Mouse (Mus musculus) midbrain, embryonic 16.5 days (tissue): ENCODE results near the gene Mrps10. TPM values are rescaled to one million over a fixed set of nuclear protein-coding genes. Genes with fewer than 3 reads are reported as not detected.
"Not testable (repeated sequence)": the region's sequence is repeated elsewhere in the genome, so short reads cannot be mapped to it uniquely, and the experiment has no call there.

Experiments used
- ATAC-seq: fragments of 200-750 bp; cut with Nextera tagmentation; 2 replicates; pipeline ENCODE4 v1.8.0; 2017; ENCODE audit warnings: moderate TSS enrichment
- H3K27ac ChIP-seq: fragments of 300-500 bp; sonication (generic); 2 replicates; pipeline ENCODE4 v1.5.1; 2014; ENCODE audit warnings: mild to moderate bottlenecking, low read length, mixed read lengths
- H3K27me3 ChIP-seq: fragments of 300-500 bp; sonication (generic); 2 replicates; pipeline ENCODE4 v1.6.1; 2014; ENCODE audit warnings: low read depth, low read length, mixed read lengths; ENCODE audit not compliant: control insufficient read depth, insufficient read depth
- H3K36me3 ChIP-seq: fragments of 300-500 bp; sonication (generic); 2 replicates; pipeline ENCODE4 v1.6.1; 2014; ENCODE audit warnings: mild to moderate bottlenecking, low read length, moderate library complexity, mixed read lengths; ENCODE audit not compliant: control insufficient read depth, insufficient read depth
- H3K4me1 ChIP-seq: fragments of 300-500 bp; sonication (generic); 2 replicates; pipeline ENCODE4 v1.6.1; 2014; ENCODE audit warnings: mild to moderate bottlenecking, low read length, mixed read lengths; ENCODE audit not compliant: control insufficient read depth, insufficient read depth
- H3K4me2 ChIP-seq: fragments of 300-500 bp; sonication (generic); 2 replicates; pipeline ENCODE4 v1.6.1; 2014; ENCODE audit warnings: mild to moderate bottlenecking, low read length, mixed read lengths
- H3K4me3 ChIP-seq: fragments of 300-500 bp; sonication (generic); 2 replicates; pipeline ENCODE4 v1.5.1; 2014; ENCODE audit warnings: low read depth, mild to moderate bottlenecking, low read length, moderate library complexity, mixed read lengths
- H3K9ac ChIP-seq: fragments of 300-500 bp; sonication (generic); 2 replicates; pipeline ENCODE4 v1.6.1; 2014; ENCODE audit warnings: low read depth, low read length, mixed read lengths
- H3K9me3 ChIP-seq: fragments of 300-500 bp; sonication (generic); replicated peaks from 2 replicates; pipeline ENCODE4 v1.6.1; 2014; ENCODE audit warnings: mild to moderate bottlenecking, low read length, mixed read lengths; ENCODE audit not compliant: control insufficient read depth, poor library complexity, severe bottlenecking
- WGBS: fragments of 180-500 bp; shearing (Covaris S2); extraction: QIAGEN DNeasy Blood & Tissue Kit; methylation state at CpG from one replicate; pipeline ENCODE4 v1.1.7; 2014; 5-methylcytosine and 5-hydroxymethylcytosine counted together
- polyA plus RNA-seq: library from polyadenylated mRNA; unstranded; fragments of >200 nt; fragmentation: Nextera tagmentation; extraction: Ambion mirVana; gene quantifications from 2 replicates; pipeline ENCODE4 v1.2.1, GENCODE M21; 2015

Gene Mrps10
- polyA plus RNA-seq, 1 experiment from 2014 or later = 67.6 TPM

- WGBS = 23% methylated on average over 22 of the region's 24 CpGs
- Histone ChIP-seq H3K4me1 (peaks cover 4% of the 10 kb centered on the region; the same call in 1 of the 2 replicates), H3K4me2 (peak overlapping the region; percentile 45; the same call in 1 of the 2 replicates), H3K27me3 (peaks cover 19% of the 10 kb centered on the region), H3K36me3 (no peaks in the 10 kb centered on the region), H3K27ac (no peak overlapping the region), H3K9me3 (no peaks in the 10 kb centered on the region), H3K4me3 (peak overlapping the region; percentile 22; the same call in 1 of the 2 replicates), H3K9ac (no peak overlapping the region)
- ATAC-seq = no peak
Measured at GRCm38 (mm10) chr17:47394223-47394869, 25.7 kb downstream of the Mrps10 start.

DNA sequence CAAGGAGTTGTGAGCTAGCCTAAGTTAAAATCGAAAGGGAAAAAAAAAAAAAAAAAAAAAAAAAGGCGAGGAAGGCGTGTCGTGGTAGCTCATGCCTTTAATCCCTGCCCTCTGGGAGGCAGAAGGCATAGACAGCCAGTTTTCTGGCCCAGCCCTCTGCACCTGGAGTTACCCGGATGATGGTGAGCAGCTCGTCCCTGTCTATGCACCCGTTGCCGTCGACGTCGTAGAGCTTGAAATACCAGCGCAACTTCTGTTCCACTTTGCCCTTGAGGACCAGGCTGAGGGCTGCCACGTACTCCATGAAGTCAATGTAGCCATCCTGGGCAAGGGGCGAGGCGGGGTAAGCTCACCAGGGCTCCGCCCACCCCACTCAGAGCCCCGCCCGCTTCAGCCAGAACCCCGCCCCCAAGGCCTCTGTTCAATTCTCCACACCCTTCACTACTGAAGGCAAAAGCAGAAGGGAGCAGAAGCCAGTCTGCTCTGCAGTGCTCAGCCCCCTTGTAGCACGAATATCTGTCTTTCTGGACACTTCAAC, 26.8 kb downstream of the Mrps10 start:
- 4% methylated on average over 17 of the region's 20 CpGs for WGBS
- Histone ChIP-seq H3K9ac (no peak overlapping the region), H3K27me3 (peaks cover 19% of the 10 kb centered on the region), H3K36me3 (no peaks in the 10 kb centered on the region), H3K4me2 (peak overlapping the region; percentile 45), H3K4me3 (peak overlapping the region; percentile 18), H3K4me1 (peaks cover 4% of the 10 kb centered on the region; the same call in 1 of the 2 replicates), H3K27ac (no peak overlapping the region), H3K9me3 (no peaks in the 10 kb centered on the region)
- peak; percentile 39; the same call in 1 of the 2 replicates for ATAC-seq

- Histone ChIP-seq H3K4me2 (no peak overlapping the region), H3K9ac (no peak overlapping the region), H3K27ac (no peak overlapping the region), H3K36me3 (no peaks in the 10 kb centered on the region), H3K4me1 (peaks cover 4% of the 10 kb centered on the region; the same call in 1 of the 2 replicates), H3K9me3 (no peaks in the 10 kb centered on the region), H3K27me3 (peaks cover 18% of the 10 kb centered on the region), H3K4me3 (no peak overlapping the region)
- WGBS = 80% methylated on average over 8 of the region's 8 CpGs
- ATAC-seq = no peak
Measured at GRCm38 (mm10) chr17:47399091-47399490, 30.4 kb downstream of the Mrps10 start.

GRCm38 (mm10) chr17:47400451-47400850, 31.8 kb downstream of the Mrps10 start, which contains the start of gene Guca1a:
Gene Guca1a (minus strand): TSS chr17:47400584.
- 7% methylated on average over 10 of the region's 10 CpGs for WGBS
- Histone ChIP-seq H3K4me2 (no peak within 1 kb of the TSS), H3K9ac (no peak within 1 kb of the TSS), H3K4me3 (no peak within 1 kb of the TSS), H3K27ac (no peak within 1 kb of the TSS), H3K9me3 (no peaks in the 10 kb centered on the region), H3K4me1 (no peaks in the 10 kb centered on the region; the same call in 1 of the 2 replicates), H3K27me3 (peaks cover 8% of the 10 kb centered on the region), H3K36me3 (no peaks in the 10 kb centered on the region)
- no peak for ATAC-seq

- no peaks in the 10 kb centered on the region for H3K4me1 ChIP-seq
- no peak overlapping the region for H3K4me2 ChIP-seq
- no peak overlapping the region for H3K9ac ChIP-seq
- peaks cover 17% of the 10 kb centered on the region for H3K27me3 ChIP-seq
- WGBS = 64% methylated on average over 10 of the region's 10 CpGs
- no peaks in the 10 kb centered on the region for H3K9me3 ChIP-seq
- no peaks in the 10 kb centered on the region for H3K36me3 ChIP-seq
- no peak for ATAC-seq
- H3K4me3 ChIP-seq = no peak overlapping the region
- H3K27ac ChIP-seq = no peak overlapping the region
Measured at GRCm38 (mm10) chr17:47407717-47408557, 39.2 kb downstream of the Mrps10 start.

GRCm38 (mm10) chr17:47408558-47408898, 39.8 kb downstream of the Mrps10 start:
- no peaks in the 10 kb centered on the region for H3K4me1 ChIP-seq
- H3K4me2 ChIP-seq = no peak overlapping the region
- 23% methylated on average over 8 of the region's 8 CpGs for WGBS

DNA sequence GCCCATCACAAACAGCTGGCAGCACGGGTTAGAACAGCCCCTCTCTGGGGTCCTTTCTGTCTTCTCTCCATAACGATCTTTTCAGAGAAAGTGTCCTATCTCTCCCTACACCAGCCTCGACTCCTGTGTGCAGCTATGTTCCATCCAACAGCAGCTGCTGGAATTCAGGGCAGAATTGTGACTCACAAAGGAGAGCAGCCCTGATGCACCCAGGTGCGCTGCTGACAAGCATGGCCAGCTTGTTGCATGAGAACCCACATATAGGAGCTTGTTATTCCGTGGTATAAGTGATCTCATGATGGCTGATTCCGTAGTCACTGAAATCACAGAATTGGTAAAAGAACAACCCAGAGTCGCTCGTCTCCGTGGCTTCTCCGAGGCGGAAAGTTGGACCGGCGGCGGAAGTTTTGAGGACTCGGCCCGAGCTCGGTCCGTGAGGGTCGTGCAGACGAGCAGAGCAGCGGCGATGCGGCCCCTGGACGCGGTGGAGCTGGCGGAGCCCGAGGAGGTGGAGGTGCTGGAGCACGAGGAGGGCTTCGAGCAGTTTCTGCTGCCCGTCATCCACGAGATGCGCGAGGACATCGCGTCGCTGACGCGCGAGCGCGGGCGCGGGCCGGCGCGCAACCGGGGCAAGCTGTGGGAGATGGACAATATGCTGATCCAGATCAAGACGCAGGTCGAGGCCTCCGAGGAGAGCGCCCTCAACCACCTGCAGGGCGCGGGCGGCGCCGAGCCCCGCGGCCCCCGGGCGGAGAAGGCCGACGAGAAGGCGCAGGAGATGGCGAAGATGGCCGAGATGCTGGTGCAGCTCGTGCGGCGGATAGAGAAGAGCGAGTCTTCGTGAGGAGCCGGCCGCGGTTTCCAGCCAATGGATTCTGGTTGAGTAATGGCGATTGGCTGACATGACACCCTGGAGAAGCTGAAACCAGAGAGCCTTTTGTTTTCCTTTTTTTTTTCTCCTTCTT, 41.5 kb downstream of the Mrps10 start:
- not testable (repeated sequence) for H3K27ac ChIP-seq, H3K9me3 ChIP-seq, H3K4me1 ChIP-seq, H3K36me3 ChIP-seq
- peak overlapping the region; percentile 4 for H3K9ac ChIP-seq
- ATAC-seq = peak; percentile 76
- WGBS = 3% methylated on average over 68 of the region's 74 CpGs
- H3K4me3 ChIP-seq = peak overlapping the region; percentile 37
- peak overlapping the region; percentile 61 for H3K4me2 ChIP-seq
- H3K27me3 ChIP-seq = peaks cover 17% of the 10 kb centered on the region

More at GRCm38 (mm10) chr17:47408558-47408898, 39.8 kb downstream of the Mrps10 start:
- Histone ChIP-seq H3K36me3 (no peaks in the 10 kb centered on the region), H3K9ac (no peak overlapping the region), H3K4me3 (no peak overlapping the region), H3K9me3 (no peaks in the 10 kb centered on the region), H3K27ac (no peak overlapping the region), H3K27me3 (peaks cover 17% of the 10 kb centered on the region)
- ATAC-seq = no peak

- no peak overlapping the region for H3K27ac ChIP-seq
- no peaks in the 10 kb centered on the region for H3K9me3 ChIP-seq
- WGBS = 62% methylated on average over 2 of the region's 2 CpGs
- no peaks in the 10 kb centered on the region for H3K36me3 ChIP-seq
- H3K4me1 ChIP-seq = no peaks in the 10 kb centered on the region
- H3K4me3 ChIP-seq = no peak overlapping the region
- no peak for ATAC-seq
- no peak overlapping the region for H3K9ac ChIP-seq
- no peaks in the 10 kb centered on the region for H3K27me3 ChIP-seq
- H3K4me2 ChIP-seq = no peak overlapping the region
Measured at GRCm38 (mm10) chr17:47420195-47420594, 51.5 kb downstream of the Mrps10 start.
